Mouse (Mus musculus): ENCODE data around the gene Myo1c.

- TF ChIP-seq CTCF (IDR thresholded peaks at IDR 0.05; ENCODE audit: extremely low read depth, insufficient read length, insufficient replicate concordance, low read depth, low read length) = no peak
- no peak for TF ChIP-seq POLR2A (IDR thresholded peaks at IDR 0.05; ENCODE audit: low read depth, low read length)
Measured at GRCm38 (mm10) chr11:75658311-75658710, 8.0 kb downstream of the Myo1c start.

Data from small intestine, adult 2 months (tissue).